Mouse (Mus musculus): ENCODE measurements around the gene Btbd9.

Gene Btbd9

DNA sequence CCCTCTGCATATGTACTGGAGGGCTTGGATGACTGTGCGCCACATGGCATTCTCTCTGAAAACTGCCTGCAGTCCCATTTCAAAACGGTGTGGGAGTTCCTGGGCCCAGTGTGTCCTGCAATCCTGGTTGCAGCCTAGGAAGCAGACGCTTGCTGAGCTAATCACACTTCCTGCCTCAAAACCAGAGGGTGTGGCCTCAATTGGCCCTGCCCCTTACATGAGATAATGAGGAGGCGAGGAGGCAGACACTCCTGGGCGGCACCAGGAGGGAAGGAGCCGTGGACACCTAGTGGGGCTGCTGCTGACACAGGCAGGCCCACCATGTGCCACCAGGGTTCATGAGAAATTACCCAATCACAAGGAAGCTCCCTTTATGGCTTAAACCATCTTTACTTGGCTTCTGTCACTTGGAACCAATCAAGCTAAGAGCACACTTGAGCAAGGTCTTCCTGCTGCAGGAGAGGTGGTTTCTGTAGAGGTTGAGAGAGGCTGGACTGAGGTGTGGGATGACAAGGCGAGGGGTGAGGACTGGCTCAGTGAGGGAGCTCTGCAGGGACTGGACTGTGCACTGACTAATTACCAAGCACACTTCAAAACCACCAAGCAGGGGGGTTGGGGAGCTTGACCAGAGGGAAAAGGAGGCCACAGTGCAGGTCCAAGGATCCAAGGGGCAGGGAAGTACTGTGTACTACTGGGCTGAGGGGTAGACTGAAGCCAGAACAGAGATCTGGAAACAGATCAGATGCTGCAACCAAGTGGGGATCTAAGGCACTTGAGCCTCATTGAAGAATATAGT, 295.8 kb downstream of the Btbd9 start:
- no peak for DNase-seq (ENCODE audit: low spot score)

DNA sequence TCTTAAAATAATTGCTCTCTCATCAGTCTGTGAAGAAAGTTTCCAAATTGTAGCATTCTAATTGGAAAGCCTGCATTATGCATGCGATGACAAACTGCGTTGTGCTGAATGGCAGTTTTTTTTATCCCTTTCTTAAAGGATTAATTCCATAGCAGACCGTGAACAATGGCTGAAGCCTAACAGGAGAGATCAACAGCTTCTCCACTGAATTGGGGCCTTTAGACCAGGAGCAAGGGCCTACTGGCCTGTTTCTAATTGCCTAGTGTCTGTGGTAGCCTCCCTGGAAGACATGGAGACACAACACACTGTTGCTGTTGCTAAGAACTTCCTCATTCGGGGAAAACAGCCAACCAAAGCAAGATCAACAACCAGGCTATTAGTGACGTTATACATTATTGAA, 296.6 kb downstream of the Btbd9 start:
- DNase-seq (ENCODE audit: low spot score): no peak

DNA sequence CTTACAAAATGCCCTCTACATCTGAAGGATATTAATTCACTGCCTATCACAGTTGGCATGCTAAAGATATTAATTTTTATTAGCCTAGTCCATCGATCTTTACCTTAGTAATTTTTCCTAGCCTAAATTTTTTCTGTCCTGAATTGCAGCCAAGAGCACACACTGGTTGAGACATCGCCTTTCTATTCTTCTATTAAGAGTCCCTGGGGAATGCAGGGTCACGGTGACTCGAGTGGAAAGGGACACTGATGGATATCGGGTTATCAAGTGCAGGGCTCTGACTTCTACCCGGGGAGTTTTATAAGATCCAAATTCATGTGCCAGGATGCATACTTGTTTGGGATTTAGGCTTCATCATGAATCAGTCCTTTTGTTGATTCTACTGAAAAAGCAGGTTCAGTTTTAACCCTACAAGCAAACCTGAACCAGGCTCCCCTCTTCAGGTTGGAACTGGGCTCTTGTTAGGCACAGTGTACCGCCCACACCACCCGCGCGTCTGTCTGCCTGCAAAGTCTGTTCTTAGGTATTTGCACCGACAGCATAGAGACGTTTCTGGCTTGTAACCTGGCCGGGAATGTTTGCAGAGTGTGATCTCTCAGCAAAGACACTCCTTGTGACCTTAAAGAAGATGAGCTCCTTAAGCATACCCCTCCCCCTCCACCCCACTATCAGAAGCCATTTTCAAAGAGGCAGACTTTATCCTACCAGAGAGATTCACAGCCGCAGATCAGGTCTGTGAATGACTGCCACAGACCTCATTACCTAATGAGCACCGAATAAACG, 297.5 kb downstream of the Btbd9 start:
- no peak for DNase-seq (ENCODE audit: low spot score)

GRCm38 (mm10) chr17:30276477-30276876, 299.8 kb downstream of the Btbd9 start:
- DNase-seq (ENCODE audit: low spot score): no peak

DNA sequence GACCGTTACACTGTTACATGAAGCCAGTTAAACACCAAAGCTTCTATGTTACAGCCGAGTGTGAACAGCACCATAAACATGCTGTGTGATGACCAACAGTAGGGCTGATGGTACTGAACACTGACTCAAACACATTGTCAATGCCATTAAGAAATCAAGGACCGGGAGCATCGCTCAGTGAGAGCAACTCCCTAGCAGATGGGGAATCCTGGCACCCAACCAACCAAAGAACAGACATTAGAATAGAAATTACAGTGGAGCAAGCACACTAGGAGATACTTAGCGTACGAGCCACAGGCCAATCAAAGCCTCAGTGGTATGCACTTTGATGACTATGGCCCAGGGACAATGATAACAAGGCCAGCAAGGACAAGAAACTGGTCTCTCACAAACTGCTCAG, 303.5 kb downstream of the Btbd9 start:
- DNase-seq (ENCODE audit: low spot score): no peak

GRCm38 (mm10) chr17:30269136-30270063, 306.9 kb downstream of the Btbd9 start:
- DNase-seq (ENCODE audit: low spot score): no peak

DNA sequence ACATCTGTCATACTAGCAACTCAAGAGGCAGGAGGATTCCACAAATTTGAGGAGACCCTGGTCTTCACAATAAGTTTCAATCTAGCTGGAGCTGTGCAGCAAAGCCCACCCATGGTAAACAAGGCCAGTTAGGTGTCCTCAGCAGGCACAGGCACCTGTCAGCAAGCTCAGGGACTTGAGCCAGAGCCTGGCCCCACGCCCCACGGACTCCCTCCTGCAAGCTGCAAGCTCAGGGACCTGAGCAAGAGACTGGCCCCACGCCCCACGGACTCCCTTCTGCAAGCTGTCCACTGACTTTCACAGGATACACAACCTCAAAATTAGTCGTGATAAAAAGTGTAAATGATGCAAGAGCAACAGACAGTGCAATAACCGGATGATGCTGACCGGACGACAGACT, 307.8 kb downstream of the Btbd9 start:
- DNase-seq (ENCODE audit: low spot score): no peak

DNA sequence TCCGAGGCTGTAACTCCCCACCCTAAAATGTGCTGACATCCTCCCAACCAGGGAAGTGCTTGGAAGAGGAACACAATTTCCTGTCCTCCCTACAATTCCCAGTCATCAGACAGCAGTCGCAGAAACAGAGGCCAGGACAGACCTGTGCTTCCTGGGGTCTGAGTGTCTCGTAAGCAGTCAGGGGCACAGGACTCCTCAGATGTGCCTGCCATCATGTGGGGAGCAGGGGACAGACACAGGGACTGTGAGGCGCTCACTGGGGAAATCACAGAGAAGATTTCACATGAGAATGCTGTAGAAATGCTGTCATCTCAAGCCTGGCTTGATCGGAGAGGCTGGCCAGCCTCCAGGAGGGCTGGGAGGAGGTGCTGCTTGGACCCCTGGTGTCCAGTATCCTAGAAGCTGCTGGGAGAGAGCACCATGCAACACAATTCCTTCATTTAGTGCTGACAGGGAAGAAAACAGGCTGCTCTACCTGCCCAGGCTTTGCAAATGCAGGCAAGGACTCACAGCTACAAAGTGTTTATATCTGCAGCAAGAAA, 308.8 kb downstream of the Btbd9 start:
- DNase-seq (ENCODE audit: low spot score): no peak

GRCm38 (mm10) chr17:30263535-30263934, 312.8 kb downstream of the Btbd9 start:
- no peak for DNase-seq (ENCODE audit: low spot score)

DNA sequence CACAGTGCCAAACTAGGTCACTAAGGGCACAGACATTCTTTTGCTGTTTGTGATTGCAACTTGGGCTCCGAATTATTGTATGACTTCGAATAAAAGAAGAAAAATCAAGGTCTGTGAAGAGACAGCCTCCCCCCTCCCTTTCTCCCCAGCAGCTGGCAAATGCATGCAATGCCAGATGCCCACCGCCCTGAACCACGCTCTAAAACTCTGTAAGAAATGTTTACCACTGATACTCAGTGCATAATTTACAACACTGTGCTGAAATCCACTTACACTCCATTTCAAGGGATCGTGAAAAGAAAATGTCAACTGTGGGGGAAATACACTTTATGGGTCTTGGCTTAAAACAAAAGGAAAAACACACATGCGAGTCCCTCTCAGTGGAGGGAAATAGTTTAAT, 313.3 kb downstream of the Btbd9 start:
- no peak for DNase-seq (ENCODE audit: low spot score)

- DNase-seq (ENCODE audit: low spot score): no peak
Measured at GRCm38 (mm10) chr17:30262440-30262839, 313.8 kb downstream of the Btbd9 start.

DNA sequence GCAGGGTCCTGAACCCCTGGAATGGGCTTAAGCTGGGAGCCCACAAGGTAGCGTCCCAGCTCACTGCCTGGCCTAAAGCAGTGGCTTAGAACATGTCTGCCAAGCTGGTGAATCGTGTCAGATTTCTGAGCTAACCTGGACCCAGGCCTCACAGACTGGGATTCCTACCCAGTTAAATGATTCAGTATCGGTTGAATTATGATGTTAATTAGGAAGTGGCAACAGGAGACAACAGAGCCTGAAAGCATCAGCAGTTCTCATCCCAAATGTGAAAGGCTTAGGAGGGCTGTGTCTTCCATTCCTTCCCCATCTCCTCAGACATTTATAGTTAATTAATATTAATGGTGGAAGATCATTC, 314.3 kb downstream of the Btbd9 start:
- DNase-seq (ENCODE audit: low spot score): no peak

GRCm38 (mm10) chr17:30261307-30261982, 314.8 kb downstream of the Btbd9 start:
- no peak for DNase-seq (ENCODE audit: low spot score)

DNA sequence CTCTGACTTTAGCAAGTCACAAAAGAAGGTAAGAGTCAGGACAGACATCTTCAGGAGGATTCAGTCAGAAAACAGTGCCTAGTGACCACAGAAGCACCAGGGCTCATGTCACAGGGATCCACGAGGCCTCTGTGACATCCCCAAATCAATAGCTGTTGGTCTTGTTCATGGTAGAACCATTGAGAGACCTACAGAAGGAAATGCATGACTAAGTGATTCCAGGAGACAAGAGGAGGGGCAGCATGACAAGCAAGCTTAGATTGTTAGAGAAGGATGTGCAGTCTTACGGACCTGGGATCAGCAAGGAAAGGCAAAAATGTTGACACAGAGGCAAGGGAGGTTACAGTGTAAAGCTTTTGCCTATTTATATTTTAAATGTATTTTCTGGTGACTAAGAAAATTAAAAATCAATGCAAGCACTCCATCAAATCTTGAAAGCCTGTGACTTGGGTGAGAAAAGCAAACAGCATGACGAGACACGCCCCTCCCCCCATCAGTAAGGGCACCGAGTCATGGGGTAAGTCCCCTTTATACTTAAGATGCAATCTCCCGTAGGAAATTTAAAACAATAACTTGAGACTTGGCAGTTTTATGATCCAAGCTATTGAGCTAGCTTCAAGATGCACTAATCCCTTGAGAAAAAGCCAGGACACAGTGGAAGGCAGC, 315.5 kb downstream of the Btbd9 start:
- DNase-seq (ENCODE audit: low spot score): no peak

DNA sequence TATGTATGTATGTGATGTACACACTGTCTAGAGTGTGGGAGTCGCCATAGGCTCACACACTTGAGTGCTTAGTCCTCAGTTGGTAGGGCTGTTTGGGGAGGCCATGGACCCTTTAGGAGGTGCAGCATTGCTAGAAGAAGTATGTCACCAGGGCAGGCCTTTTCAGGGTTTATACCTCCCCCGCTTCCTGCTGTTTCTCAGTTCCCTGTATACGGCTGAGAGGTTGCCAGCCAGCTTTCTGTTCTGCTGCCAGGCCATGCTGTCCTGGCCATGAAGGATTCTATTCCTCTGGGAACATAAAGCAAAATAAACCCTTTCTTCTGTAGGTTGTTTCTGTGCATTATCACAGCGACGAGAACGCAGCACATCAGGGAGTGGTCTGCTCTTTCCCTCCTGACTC, 316.4 kb downstream of the Btbd9 start:
- no peak for DNase-seq (ENCODE audit: low spot score)

- DNase-seq (ENCODE audit: low spot score): no peak
Measured at GRCm38 (mm10) chr17:30258480-30258879, 317.8 kb downstream of the Btbd9 start.

DNA sequence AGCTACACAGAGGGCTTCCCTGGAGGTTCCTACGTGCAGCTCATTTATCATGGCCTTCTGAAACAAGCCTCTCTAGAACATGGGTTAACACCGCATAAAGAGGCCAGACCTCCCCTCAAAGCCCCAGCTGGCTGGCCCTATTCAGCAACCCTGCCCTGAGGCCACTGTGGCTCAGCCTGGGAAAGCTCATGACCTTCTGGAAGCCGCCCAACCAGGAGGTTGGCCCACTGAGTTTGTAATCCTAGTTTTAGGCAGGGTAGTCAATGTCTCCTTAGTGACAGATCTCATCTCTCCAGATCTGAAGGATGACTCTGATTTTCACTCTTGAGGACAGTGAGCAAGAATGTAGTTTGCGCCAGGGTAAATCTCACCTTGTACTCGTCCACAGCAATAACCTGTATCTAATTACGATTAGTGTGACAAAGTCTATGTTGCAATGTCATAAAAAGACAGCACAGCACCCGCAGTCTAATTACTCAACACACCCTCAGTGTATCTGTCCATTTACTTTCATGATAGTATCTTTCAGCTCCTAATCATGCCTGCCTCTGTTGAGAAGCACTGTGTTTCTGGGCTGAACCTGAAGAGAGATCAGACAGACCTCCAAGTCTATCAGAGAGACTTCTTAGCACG, 320.2 kb downstream of the Btbd9 start:
- DNase-seq (ENCODE audit: low spot score): no peak

- DNase-seq (ENCODE audit: low spot score): no peak
Measured at GRCm38 (mm10) chr17:30253924-30254323, 322.4 kb downstream of the Btbd9 start.

DNA sequence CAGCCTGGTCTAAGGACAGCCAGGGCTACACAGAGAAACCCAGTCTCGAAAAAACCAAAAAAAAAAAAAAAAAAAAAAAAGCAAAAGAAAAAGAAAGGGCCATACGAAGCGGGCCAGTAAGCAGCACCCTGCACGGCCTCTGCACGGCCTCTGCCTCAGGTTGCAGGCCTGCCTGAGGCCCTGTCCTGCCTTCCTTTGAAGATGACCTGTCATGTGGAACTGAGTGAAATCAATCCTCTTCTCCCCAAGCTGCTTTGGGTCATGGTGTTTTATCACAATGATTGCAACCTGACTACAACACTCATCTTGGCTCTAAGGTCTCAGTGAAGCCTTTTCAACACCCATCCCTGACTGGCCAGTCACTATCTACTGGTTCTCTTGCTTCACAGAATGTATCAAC, 323.3 kb downstream of the Btbd9 start:
- no peak for DNase-seq (ENCODE audit: low spot score)

DNA sequence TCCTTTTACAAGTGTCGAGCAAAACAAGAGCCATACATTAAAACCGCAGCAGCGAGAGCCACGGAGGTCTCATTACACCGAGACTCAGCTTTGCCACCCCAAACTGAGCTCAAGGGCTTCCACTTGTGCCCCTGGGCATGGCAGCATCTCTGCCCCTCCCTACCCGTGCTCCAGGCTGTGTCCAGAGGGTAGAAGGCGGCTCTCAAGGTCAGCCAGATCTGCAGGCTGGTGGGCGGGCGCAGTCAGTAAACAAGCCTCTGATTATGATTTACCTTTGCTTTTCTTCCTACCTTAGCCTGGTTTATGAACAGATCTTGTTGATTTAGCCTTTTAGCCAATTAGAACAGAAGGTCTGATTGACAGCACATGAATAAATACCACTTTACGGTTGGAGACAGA, 331.0 kb downstream of the Btbd9 start:
- DNase-seq (ENCODE audit: low spot score): no peak
